Mouse (Mus musculus): ENCODE data around the gene Selenoo. TPM values are rescaled to one million over a fixed set of nuclear protein-coding genes. Genes with fewer than 3 reads are reported as not detected.
A peak's percentile ranks its signal among the peaks of the same experiment; 100 is the strongest.

The Selenoo gene
- polyA plus RNA-seq, 1 experiment from 2014 or later, result 27.2 TPM

DNA sequence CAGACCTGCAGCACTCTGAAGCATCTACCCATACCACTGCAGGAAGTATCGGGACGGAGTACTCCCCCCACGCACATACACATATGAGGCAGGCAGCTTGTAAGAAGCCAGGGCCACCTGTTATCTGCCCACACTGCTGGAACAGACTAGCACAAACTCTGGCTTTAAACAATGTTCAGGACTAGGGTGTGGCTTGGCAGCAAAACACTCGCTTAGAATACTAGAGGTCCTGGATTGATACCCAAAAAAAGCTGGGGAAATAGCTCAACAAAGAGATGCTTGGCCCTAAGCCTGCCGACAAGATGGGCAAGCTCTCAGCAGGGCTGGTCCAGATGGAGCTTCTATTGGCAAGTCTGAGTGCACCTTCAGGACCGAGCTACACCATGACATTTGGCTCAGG, 25.3 kb upstream of the Selenoo start:
- H3K4me1 ChIP-seq, result peaks cover 9% of the 10 kb centered on the region; the same call in 1 of the 2 replicates
- H3K4me3 ChIP-seq, result no peak overlapping the region
- H3K9ac ChIP-seq, result no peak overlapping the region
- no peak overlapping the region for H3K4me2 ChIP-seq (replicated peaks)
- ATAC-seq (ENCODE audit: low FRiP score, low read depth), result no peak
- WGBS, result 72% methylated on average over 6 of the region's 6 CpGs
- H3K9me3 ChIP-seq, result no peaks in the 10 kb centered on the region
- H3K36me3 ChIP-seq, result no peaks in the 10 kb centered on the region
- no peak overlapping the region for H3K27ac ChIP-seq
- H3K27me3 ChIP-seq (replicated peaks), result peaks cover 56% of the 10 kb centered on the region

GRCm38 (mm10) chr15:89064891-89065290, 24.0 kb upstream of the Selenoo start:
- Histone ChIP-seq H3K9ac (no peak overlapping the region), H3K27me3 (replicated peaks) (peaks cover 63% of the 10 kb centered on the region), H3K4me1 (peaks cover 4% of the 10 kb centered on the region; the same call in 1 of the 2 replicates), H3K36me3 (no peaks in the 10 kb centered on the region), H3K9me3 (no peaks in the 10 kb centered on the region), H3K27ac (no peak overlapping the region), H3K4me2 (replicated peaks) (no peak overlapping the region), H3K4me3 (no peak overlapping the region)
- 95% methylated on average over 5 of the region's 5 CpGs for whole genome bisulfite sequencing
- ATAC-seq (ENCODE audit: low FRiP score, low read depth), result no peak

DNA sequence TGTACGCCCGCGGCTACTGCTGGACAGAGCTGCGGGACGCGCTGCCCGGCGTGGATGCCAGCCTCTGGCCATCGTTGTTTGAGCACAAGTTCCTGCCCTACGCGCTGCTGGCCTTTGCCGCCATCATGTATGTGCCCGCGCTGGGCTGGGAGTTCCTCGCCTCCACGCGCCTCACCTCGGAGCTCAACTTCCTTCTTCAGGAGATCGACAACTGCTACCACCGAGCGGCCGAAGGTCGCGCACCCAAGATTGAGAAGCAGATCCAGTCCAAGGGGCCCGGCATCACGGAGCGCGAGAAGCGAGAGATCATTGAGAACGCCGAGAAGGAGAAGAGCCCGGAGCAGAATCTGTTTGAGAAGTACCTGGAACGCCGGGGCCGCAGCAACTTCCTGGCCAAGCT, 21.3 kb upstream of the Selenoo start:
- ATAC-seq (ENCODE audit: low FRiP score, low read depth), result no peak
- Histone ChIP-seq H3K4me2 (replicated peaks) (0 out of 2 replicates have a peak overlapping the region, but pooled peaks have one; percentile 16), H3K4me1 (no peaks in the 10 kb centered on the region), H3K9me3 (no peaks in the 10 kb centered on the region), H3K9ac (no peak overlapping the region), H3K4me3 (no peak overlapping the region), H3K27ac (no peak overlapping the region), H3K36me3 (no peaks in the 10 kb centered on the region), H3K27me3 (replicated peaks) (peaks cover 56% of the 10 kb centered on the region)
- 41% methylated on average over 35 of the region's 35 CpGs for WGBS

GRCm38 (mm10) chr15:89068226-89068625, 20.7 kb upstream of the Selenoo start:
- no peaks in the 10 kb centered on the region for H3K9me3 ChIP-seq
- peaks cover 56% of the 10 kb centered on the region for H3K27me3 ChIP-seq (replicated peaks)
- no peaks in the 10 kb centered on the region for H3K36me3 ChIP-seq
- H3K4me1 ChIP-seq, result no peaks in the 10 kb centered on the region
- H3K9ac ChIP-seq, result no peak overlapping the region
- no peak overlapping the region for H3K27ac ChIP-seq
- 46% methylated on average over 26 of the region's 26 CpGs for WGBS
- no peak overlapping the region for H3K4me2 ChIP-seq (replicated peaks)
- no peak for ATAC-seq (ENCODE audit: low FRiP score, low read depth)
- H3K4me3 ChIP-seq, result no peak overlapping the region

- H3K9me3 ChIP-seq, result no peaks in the 10 kb centered on the region
- no peak overlapping the region for H3K4me2 ChIP-seq (replicated peaks)
- peaks cover 1% of the 10 kb centered on the region for H3K4me1 ChIP-seq
- no peaks in the 10 kb centered on the region for H3K36me3 ChIP-seq
- 0 out of 2 replicates have a peak overlapping the region, but pooled peaks have one; percentile 17 for H3K9ac ChIP-seq
- WGBS, result 83% methylated on average over 19 of the region's 19 CpGs
- H3K4me3 ChIP-seq, result no peak overlapping the region
- peaks cover 50% of the 10 kb centered on the region for H3K27me3 ChIP-seq (replicated peaks)
- no peak for ATAC-seq (ENCODE audit: low FRiP score, low read depth)
- H3K27ac ChIP-seq, result no peak overlapping the region
These were observed 19.5 kb upstream of the Selenoo start for GRCm38 (mm10) chr15:89069336-89069840.

- Histone ChIP-seq H3K36me3 (no peaks in the 10 kb centered on the region), H3K4me2 (replicated peaks) (no peak overlapping the region), H3K4me3 (no peak overlapping the region), H3K27me3 (replicated peaks) (peaks cover 47% of the 10 kb centered on the region), H3K9me3 (no peaks in the 10 kb centered on the region), H3K4me1 (peaks cover 12% of the 10 kb centered on the region), H3K27ac (no peak overlapping the region), H3K9ac (no peak overlapping the region)
- WGBS, result 73% methylated on average over 24 of the region's 24 CpGs
- no peak for ATAC-seq (ENCODE audit: low FRiP score, low read depth)
These were observed 18.3 kb upstream of the Selenoo start for GRCm38 (mm10) chr15:89070606-89071005.

DNA sequence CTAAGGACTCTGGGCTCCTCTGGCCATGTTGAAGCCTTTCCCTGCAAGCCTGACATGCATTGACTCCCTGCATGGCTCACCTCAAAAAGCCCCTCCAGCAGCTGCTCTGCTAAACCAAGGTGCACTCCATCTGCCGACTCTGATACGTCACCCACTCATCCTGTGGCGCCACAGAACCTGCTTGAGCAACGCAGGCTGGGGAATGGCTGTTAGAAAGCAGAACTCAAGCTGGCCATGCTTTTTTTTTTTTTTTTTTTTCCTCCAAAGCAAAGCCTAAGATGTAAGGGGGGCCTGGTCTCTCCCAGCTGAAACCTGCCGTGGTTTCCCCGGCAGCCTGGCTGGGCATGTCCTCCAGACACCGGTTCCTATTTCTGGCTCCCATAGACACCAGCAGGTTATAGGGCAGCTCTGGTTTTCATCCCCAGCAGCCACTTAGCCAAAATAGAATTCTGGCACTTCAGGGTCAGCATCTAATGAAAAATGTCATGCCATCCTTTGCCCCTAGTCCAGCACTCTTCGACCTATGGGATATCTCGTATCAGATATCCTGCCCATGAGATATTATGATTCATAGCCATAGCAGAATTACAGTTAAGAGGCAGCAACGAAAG, 14.8 kb upstream of the Selenoo start:
- Histone ChIP-seq H3K9me3 (no peaks in the 10 kb centered on the region), H3K27me3 (replicated peaks) (peaks cover 15% of the 10 kb centered on the region)

GRCm38 (mm10) chr15:89074613-89075477, 14.0 kb upstream of the Selenoo start, which contains the start of gene Trabd:
TSS of gene Trabd (plus strand) at chr15:89075124.
- peak within 1 kb of the TSS; percentile 64; the same call in 1 of the 2 replicates for H3K27ac ChIP-seq
- WGBS, result 30% methylated on average over 11 of the region's 11 CpGs
- peaks cover 7% of the 10 kb centered on the region for H3K27me3 ChIP-seq (replicated peaks)
- no peak for ATAC-seq (ENCODE audit: low FRiP score, low read depth)
- no peaks in the 10 kb centered on the region for H3K36me3 ChIP-seq
- H3K4me3 ChIP-seq, result peak within 1 kb of the TSS; percentile 87
- H3K9me3 ChIP-seq, result no peaks in the 10 kb centered on the region
- peak within 1 kb of the TSS; percentile 97 for H3K9ac ChIP-seq
- H3K4me2 ChIP-seq (replicated peaks), result peak within 1 kb of the TSS; percentile 88
- peaks cover 36% of the 10 kb centered on the region for H3K4me1 ChIP-seq

More for the DNA sequence above, 14.8 kb upstream of the Selenoo start:
- H3K4me2 ChIP-seq (replicated peaks), result peak overlapping the region; percentile 88; the same call in 1 of the 2 replicates
- no peak for ATAC-seq (ENCODE audit: low FRiP score, low read depth)
- 0 out of 2 replicates have a peak overlapping the region, but pooled peaks have one; percentile 97 for H3K9ac ChIP-seq
- H3K36me3 ChIP-seq, result no peaks in the 10 kb centered on the region
- no peak overlapping the region for H3K4me3 ChIP-seq
- H3K4me1 ChIP-seq, result peaks cover 36% of the 10 kb centered on the region
- 90% methylated on average over 10 of the region's 10 CpGs for WGBS
- H3K27ac ChIP-seq, result no peak overlapping the region

DNA sequence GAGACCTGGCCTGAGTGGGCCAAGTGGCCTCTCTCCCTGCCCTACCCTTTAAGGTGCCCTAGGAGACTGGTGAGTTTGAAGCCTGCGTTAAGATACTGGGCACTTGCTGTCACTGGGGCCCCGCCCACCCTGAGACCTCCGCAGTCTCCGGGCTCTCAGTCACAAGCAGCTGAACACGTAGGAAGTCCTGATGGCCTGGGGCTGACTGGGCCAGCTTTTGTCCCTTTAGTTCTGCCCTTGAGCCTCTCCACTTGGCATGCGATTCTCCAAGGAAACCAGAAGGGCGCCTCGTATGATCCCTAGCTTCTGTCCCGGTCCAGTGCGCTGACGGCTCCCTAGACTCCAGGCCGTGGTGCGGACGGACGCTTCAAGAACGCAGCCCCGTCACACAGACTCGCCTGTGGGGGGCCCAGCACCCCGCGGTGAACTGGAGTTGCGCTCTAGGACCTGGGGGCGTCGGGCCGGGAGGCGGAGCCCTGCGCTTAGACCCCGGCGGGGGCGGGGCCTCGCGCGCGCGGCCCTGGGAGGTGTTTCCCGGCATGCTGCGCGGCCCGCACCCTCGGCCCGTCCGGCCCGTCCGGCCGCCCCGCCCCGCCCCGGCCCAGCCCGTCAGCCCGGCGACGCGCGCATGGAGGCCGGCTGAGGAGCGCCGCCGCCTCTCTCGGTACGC, 13.3 kb upstream of the Selenoo start:
- H3K4me3 ChIP-seq, result peak overlapping the region; percentile 87
- peaks cover 36% of the 10 kb centered on the region for H3K4me1 ChIP-seq
- under 1% methylated on average over 52 of the region's 59 CpGs for WGBS
- peaks cover 1% of the 10 kb centered on the region; the same call in 1 of the 2 replicates for H3K36me3 ChIP-seq
- H3K4me2 ChIP-seq (replicated peaks), result peak overlapping the region; percentile 88
- no peaks in the 10 kb centered on the region for H3K9me3 ChIP-seq
- peak; percentile 92 for ATAC-seq (ENCODE audit: low FRiP score, low read depth)
- H3K27ac ChIP-seq, result peak overlapping the region; percentile 64; the same call in 1 of the 2 replicates
- H3K27me3 ChIP-seq (replicated peaks), result 0 out of 2 replicates have a peak, but pooled peaks cover 4% of the 10 kb centered on the region
- H3K9ac ChIP-seq, result peak overlapping the region; percentile 97

GRCm38 (mm10) chr15:89076156-89076731, 12.6 kb upstream of the Selenoo start:
- Histone ChIP-seq H3K36me3 (peaks cover 8% of the 10 kb centered on the region; the same call in 1 of the 2 replicates), H3K4me3 (peak overlapping the region; percentile 87), H3K4me1 (peaks cover 36% of the 10 kb centered on the region), H3K9me3 (no peaks in the 10 kb centered on the region), H3K27ac (peak overlapping the region; percentile 64; the same call in 1 of the 2 replicates), H3K9ac (peak overlapping the region; percentile 97), H3K4me2 (replicated peaks) (peak overlapping the region; percentile 88), H3K27me3 (replicated peaks) (no peaks in the 10 kb centered on the region)
- 1% methylated on average over 34 of the region's 39 CpGs for WGBS
- ATAC-seq (ENCODE audit: low FRiP score, low read depth), result peak; percentile 77

- Histone ChIP-seq H3K4me1 (peaks cover 36% of the 10 kb centered on the region), H3K4me2 (replicated peaks) (0 out of 2 replicates have a peak overlapping the region, but pooled peaks have one; percentile 88), H3K36me3 (peaks cover 27% of the 10 kb centered on the region), H3K4me3 (no peak overlapping the region), H3K27ac (no peak overlapping the region), H3K9ac (no peak overlapping the region; the same call in 1 of the 2 replicates), H3K27me3 (replicated peaks) (no peaks in the 10 kb centered on the region), H3K9me3 (no peaks in the 10 kb centered on the region)
- ATAC-seq (ENCODE audit: low FRiP score, low read depth), result no peak
- WGBS, result 77% methylated on average over 9 of the region's 9 CpGs
These were observed 10.6 kb upstream of the Selenoo start for GRCm38 (mm10) chr15:89078208-89078836.
